Mouse (Mus musculus) spleen, adult 2 months (tissue): ENCODE measurements around the gene Nrxn3.

Experiments
- CTCF ChIP-seq: fragments of 200-500 bp; IDR thresholded peaks from 2 replicates; pipeline ENCODE4 v1.5.1; 2011; ENCODE audit warnings: mild to moderate bottlenecking, inconsistent platforms; ENCODE audit not compliant: insufficient read depth, insufficient read length, insufficient replicate concordance; ENCODE audit errors: extremely low read depth
- POLR2A ChIP-seq: fragments of 200-500 bp; IDR thresholded peaks from 2 replicates; pipeline ENCODE4 v1.6.1; 2011; ENCODE audit warnings: low read depth, low read length, inconsistent platforms

GRCm38 (mm10) chr12:90229062-90229461 is 1506.4 kb downstream of the Nrxn3 start:
- no peak for TF ChIP-seq CTCF
- TF ChIP-seq POLR2A, result no peak
